Mouse (Mus musculus) layer of hippocampus, adult 18-20 months (tissue): ENCODE results near the gene Park7. TPM values are rescaled to one million over a fixed set of nuclear protein-coding genes. Genes with fewer than 3 reads are reported as not detected.
A peak's percentile ranks its signal among the peaks of the same experiment; 100 is the strongest.

Experiments used
- DNase-seq, 2 experiments: peaks; one replicate each; pipeline ENCODE4 v3.0.0; 2022; ENCODE audit warnings: low spot score in 2 of 2
- total RNA-seq, 2 experiments: library from RNA; stranded (reverse); gene quantifications; 2 replicates each; pipeline ENCODE4 v1.2.3; 2021

Park7 gene
- total RNA-seq, 2 experiments from 2014 or later, result 241 to 256 TPM

GRCm38 (mm10) chr4:150915181-150915906, 1.1 kb upstream of the Park7 start:
- peak in 1 of 2 experiments; percentile 50 for DNase-seq

- peak in 1 of 2 experiments; percentile 24 for DNase-seq
These were observed 494 bp downstream of the Park7 start for GRCm38 (mm10) chr4:150913743-150914142.

GRCm38 (mm10) chr4:150910164-150910951, 3.9 kb downstream of the Park7 start:
- no peak for DNase-seq

DNA sequence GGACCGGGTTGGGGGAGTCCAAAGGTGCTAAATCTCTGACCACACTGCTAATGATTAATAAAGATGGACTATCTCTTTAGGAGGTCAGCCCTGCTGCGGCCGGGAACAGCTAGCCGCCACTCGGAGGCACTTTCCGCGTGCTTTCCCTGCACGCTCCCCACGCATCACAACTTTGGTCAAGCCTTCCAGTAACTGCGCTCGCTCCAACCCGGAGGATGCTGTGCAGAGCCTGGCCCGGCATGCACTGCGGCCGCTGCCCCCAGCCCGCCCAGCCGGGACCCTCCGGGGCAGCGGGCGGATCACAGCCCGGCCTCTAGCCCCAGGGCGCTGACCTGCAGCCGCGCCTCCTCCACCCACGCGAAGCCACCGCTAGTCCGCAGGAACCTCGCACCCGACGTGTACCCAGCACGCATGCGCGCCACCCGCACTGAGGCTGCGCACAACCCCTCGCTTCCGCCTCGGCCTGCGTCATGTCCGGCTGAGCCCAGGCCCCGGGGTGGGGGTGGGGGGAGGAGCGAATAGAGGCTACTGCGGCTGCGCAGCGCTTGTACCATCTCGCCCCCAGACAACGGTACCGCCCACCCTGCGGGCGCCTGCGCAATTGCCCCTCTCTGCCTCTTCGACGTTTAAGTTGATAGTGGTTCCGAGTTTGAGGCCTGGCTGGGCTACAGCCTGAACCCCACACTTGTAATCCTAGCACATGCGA, 4.6 kb downstream of the Park7 start:
- peak; percentile 97 to 98 for DNase-seq

DNA sequence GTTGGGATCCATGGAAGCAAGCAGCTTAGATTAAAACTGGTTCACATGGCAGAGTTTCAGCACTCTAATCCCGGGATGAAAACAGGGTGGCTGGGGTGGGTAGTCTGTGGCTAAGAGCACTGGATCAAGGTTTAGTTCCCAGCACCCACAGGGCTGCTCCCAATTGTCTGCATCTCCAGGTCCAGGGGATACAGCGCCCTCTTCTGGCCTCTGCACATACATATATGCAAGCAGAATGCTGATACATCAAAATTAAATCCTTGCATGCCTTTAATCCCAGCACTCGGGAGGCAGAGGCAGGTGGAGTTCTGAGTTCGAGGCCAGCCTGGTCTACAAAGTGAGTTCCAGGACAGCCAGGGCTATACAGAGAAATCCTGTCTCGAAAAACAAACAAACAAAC, 5.7 kb downstream of the Park7 start:
- peak in 1 of 2 experiments; percentile 30 for DNase-seq

- no peak for DNase-seq
These were observed 7.1 kb downstream of the Park7 start for GRCm38 (mm10) chr4:150907099-150907498.

- DNase-seq, result no peak
These were observed 11.0 kb downstream of the Park7 start for GRCm38 (mm10) chr4:150903091-150903742.

DNA sequence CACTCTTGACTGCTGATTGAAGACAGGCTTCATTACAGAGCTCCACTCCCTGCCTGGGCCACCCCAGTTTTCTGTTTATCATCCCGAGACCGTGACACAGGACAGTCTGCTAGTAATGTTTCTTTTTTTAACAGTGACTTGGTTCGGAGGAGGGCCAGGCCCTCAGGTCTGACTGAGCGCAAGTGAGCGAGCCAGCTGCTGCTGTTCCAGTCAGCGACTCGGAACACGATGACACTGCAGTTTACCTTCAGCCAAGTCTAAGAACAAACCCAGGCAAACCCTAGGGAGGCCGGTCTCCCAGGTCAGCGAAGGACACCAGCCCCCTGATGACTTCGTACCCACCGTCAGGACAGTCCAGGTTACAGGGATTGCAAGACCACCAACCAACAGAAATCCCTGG, 12.2 kb downstream of the Park7 start:
- no peak for DNase-seq

DNA sequence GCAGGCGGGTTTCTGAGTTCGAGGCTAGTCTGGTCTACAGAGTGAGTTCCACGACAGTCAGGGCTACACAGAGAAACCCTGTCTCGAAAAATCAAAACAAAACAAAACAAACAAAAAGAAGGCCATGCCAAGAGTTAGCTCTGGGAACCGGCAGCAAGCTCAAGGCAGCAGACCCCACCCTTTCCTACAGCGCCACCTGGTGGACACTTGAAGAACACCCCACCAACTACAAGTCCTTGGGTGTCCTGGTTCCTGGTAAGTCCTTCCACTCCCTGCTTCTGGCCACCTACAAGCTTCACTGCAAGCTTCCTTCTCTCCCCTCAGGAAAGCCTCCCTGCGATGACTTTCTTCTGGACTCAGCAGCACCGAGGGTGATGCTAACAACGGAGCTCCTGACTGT, 12.6 kb downstream of the Park7 start:
- peak; percentile 71 to 77 for DNase-seq

- no peak for DNase-seq
These were observed 13.8 kb downstream of the Park7 start for GRCm38 (mm10) chr4:150900486-150900885.

DNA sequence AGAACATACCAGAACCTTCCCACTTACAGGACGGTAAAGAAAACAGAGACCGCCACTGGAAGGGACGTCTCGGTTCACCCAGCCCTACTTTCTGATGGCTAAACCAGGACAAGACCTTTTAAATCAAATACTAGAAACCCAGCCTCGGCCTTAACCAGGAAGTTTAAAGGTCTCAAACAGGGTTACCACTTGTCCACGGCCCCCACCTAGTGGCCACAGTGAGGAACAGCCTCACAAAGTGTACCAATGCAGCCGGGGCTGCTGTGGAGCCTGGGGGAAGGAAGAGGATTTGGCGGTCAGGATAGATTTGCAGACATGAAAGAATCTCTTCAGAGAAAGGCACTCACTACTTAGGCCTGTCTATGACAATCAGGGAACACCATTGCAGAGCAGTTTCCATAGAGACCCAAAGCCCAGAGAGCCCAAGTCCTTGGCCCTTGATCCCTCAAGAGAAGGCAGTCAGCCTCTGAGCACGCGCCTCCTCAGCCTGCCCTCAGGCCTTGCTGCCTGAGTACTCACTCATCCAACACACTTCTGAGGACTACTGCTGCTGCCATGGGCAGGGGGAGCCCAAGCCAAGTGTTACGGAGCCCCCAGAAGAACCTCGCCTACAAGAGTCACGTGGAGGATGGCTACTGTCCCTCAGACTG, 15.4 kb downstream of the Park7 start:
- peak in 1 of 2 experiments; percentile 74 for DNase-seq

DNA sequence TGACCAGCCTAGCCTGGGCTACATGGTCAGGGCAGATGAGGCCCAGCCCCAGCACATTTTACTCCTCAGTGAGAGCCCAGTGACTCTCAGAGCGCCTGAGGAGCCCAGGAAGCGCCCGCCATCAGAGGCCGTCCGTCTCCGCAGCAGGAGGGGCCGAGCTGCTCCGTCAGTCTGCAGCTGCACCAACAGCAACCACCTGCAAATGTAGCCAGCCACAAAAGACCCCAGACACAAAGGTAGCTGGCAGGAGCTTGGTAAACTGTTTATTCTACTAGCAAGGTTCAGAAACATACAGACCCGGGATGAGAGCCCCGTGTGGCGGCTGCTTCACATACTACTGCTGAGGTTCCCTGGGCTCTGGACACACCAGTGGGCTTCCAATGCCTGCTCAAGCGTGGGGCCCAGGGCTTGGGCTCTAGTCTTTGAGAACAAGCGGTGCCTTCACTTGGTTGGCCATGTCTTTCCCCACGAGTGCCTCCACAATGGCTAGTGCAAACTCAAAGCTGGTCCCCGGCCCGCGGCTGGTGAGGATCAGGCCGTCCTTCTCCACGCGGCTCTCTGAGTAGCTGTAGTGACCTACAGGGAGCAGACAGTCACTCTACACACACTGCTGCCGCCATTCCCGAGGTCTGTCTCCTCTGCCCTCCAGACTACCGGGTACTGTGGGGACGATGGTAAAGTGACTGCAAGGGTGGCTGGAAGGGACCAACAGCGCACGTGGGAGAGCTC, 17.2 kb downstream of the Park7 start:
- DNase-seq, result no peak

GRCm38 (mm10) chr4:150894718-150895501, 19.3 kb downstream of the Park7 start:
- DNase-seq, result no peak

- no peak for DNase-seq
These were observed 22.9 kb downstream of the Park7 start for GRCm38 (mm10) chr4:150891308-150891707.

DNA sequence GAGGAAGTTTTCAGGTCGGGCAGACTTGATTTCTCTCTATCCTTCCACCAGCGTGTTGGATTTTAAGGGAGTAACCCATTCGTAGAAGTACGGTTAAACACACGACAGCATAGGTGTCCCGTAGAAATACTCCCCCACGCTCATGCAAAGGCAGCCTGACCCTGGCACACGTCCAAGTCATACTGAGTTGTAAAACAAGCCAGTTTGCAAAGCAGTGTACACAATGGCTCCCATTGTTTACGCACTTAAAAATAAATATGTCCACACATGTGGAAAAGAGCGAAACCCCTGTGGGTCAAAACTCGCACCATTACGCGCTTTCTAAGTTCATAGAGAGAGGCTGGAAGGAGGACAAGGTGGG, 24.3 kb downstream of the Park7 start:
- DNase-seq, result no peak

DNA sequence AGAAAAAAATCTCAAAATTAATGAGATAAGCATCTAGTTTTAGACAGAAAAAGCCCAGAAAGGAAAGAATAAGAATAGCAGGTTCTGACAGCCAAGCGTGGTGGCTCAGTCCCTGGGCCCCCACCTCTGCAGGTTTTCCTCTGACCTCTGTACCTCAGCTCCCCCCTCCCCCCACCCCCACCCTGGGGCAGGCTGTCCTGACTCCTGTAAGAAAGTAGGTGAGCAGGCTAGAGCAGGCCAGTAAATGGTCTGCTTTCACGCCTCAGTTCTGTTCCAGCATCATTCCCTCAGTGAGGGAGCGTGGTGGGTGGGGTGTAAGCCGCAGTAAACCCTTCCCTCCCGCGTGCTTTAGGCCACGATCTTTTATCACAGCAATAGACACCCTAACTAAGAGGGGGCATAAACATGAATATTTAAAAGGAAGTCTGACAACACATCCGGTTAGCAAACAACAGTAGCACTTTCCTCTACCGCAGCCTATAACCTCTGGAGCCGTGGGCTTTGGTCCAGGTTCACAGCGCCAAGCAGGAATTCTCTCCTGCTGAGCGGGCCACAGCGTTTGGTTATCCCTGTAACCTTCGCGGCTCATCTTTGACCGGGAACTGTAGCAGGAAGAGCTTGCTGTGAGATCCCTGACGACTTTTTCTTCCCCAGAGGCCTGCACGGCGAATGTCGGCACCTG, 24.8 kb downstream of the Park7 start:
- no peak for DNase-seq

DNA sequence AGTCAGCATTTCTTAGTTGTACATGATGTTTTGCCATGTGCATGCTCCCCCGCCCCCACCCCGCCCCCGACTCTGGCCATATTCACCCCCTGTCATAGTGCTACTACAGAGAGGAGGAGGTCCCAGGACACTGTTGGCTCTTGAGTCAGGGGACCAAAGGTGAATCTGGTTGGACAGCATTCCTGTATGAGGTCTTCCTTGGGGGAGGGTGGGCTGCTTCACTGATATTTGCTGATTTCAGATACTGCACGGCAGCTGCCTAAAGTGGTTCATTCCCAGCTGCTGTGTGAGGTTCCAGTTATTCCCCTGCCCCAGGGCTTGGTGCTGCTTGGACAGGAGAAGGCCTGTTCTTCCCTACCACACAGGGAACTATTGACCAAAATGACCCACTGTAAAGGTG, 25.7 kb downstream of the Park7 start:
- DNase-seq, result no peak

- no peak for DNase-seq
These were observed 26.3 kb downstream of the Park7 start for GRCm38 (mm10) chr4:150887903-150888302.

DNA sequence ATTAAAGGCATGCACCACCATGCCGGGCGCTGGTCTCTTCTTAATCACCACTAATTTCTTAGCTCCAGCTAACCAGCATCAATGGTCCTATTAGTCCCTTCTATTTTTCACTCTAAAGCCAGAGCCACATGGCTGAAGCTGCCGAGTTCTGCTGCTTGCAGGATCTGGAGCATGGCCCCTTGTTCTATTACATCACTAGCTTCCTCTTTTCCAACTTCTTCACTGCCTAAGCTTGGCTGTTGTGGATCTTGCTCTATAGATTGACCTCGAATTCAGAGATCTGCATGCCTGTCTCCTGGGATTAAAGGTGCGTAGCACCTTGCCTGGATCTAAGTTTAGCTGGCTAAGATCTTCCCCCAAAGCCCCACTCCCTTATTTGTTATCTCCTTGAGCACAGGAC, 31.6 kb downstream of the Park7 start:
- no peak for DNase-seq
